Mouse (Mus musculus) forebrain, embryonic 11.5 days (tissue): ENCODE measurements at regions not wholly inside any gene's neighbourhood (a gene's known extent, or its start where the extent isn't known, plus 50 kb on each side); places are given as distances from the start of the nearest gene placed in this dataset.

Source experiments
- ATAC-seq: fragments of 200-750 bp; cut with Nextera tagmentation; replicated peaks from 2 replicates; pipeline ENCODE4 v1.8.0; 2017; ENCODE audit warnings: moderate TSS enrichment; ENCODE audit not compliant: low FRiP score
- DNase-seq: peaks from one replicate; pipeline ENCODE4 v3.0.0-alpha.2; 2017; ENCODE audit warnings: low spot score
- H3K27ac ChIP-seq: fragments of 300-500 bp; sonication (generic); 2 replicates; pipeline ENCODE4 v1.5.1; 2014; ENCODE audit warnings: low read depth, low read length
- H3K27me3 ChIP-seq: fragments of 300-500 bp; sonication (generic); 2 replicates; pipeline ENCODE4 v1.6.1; 2014; ENCODE audit warnings: mild to moderate bottlenecking, low read length, mixed read lengths; ENCODE audit not compliant: control insufficient read depth, insufficient read depth
- H3K36me3 ChIP-seq: fragments of 300-500 bp; sonication (generic); 2 replicates; pipeline ENCODE4 v1.6.1; 2014; ENCODE audit warnings: mild to moderate bottlenecking, low read length, moderate library complexity, mixed read lengths; ENCODE audit not compliant: control insufficient read depth, insufficient read depth
- H3K4me1 ChIP-seq: fragments of 300-500 bp; sonication (generic); replicated peaks from 2 replicates; pipeline ENCODE4 v1.6.1; 2014; ENCODE audit warnings: low read length, mixed read lengths; ENCODE audit not compliant: control insufficient read depth, insufficient read depth
- H3K4me2 ChIP-seq: fragments of 300-500 bp; sonication (generic); 2 replicates; pipeline ENCODE4 v1.6.1; 2014; ENCODE audit warnings: low read depth, mild to moderate bottlenecking, low read length, moderate library complexity, mixed read lengths; ENCODE audit not compliant: severe bottlenecking
- H3K4me3 ChIP-seq: fragments of 300-500 bp; sonication (generic); 2 replicates; pipeline ENCODE4 v1.5.1; 2014; ENCODE audit warnings: low read depth, low read length
- H3K9ac ChIP-seq: fragments of 300-500 bp; sonication (generic); 2 replicates; pipeline ENCODE4 v1.6.1; 2014; ENCODE audit warnings: low read length
- H3K9me3 ChIP-seq: fragments of 300-500 bp; sonication (generic); 2 replicates; pipeline ENCODE4 v1.6.1; 2016; ENCODE audit warnings: low read length, mixed read lengths; ENCODE audit not compliant: control insufficient read depth
- WGBS: fragments of 180-500 bp; shearing (Covaris S2); extraction: QIAGEN DNeasy Blood & Tissue Kit; methylation state at CpG from one replicate; pipeline ENCODE4 v1.1.7; 2014; 5-methylcytosine and 5-hydroxymethylcytosine counted together

DNA sequence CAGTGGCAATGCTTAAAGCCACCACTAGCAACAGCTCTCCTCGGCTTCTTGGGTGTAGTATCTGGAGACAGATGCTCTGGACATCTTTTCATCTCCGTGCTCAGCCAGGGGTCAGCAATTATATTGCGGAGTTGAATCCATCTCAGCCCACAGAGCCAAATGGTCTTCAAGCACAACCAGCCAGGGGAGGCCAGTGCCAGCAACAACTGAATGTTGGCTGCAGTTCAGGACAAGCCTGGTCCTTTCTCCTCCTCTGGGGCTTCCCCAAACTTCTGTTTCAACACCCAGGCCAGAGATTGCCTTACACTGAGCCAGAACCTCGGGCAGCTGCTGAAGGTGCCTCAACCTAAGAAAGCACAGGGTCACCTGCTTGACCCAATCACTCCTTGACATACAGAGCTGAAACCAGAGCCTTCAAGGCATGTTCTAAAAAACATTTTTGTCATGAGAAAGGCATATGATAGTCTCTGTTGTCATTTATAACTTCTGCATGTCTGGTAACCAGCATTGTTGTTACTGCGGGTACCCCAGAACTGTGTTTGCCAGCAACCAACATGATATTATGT, 169.9 kb upstream of the Lef1 start:
- H3K4me1 ChIP-seq, result 0 out of 2 replicates have a peak, but pooled peaks cover 1% of the 10 kb centered on the region
- 89% methylated on average over 5 of the region's 5 CpGs for WGBS

DNA sequence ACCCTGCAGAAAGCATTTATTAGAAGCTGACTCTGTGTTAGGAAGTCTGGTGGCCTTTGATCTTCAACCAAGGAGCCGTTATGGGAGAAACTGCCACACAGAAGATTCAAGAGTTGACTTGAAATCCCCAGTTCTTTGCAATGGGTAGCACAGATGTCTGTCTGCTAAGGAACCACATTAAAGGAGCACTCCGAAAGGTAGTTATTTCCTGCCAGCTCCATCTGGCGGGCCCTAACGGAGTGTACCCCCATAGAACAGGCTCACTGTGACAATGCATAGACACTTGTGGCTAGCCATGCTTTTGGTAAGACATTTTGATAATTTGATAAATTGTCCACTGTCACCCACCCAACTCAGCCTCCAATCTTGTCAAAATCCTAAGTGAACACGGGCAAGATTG, 173.3 kb upstream of the Lef1 start:
- no peak overlapping the region for H3K4me3 ChIP-seq
- H3K36me3 ChIP-seq, result no peaks in the 10 kb centered on the region
- DNase-seq (no peak), ATAC-seq (no peak)
- H3K4me1 ChIP-seq, result no peaks in the 10 kb centered on the region
- 81% methylated on average over 5 of the region's 5 CpGs for WGBS
- H3K9ac ChIP-seq, result no peak overlapping the region
- no peak overlapping the region for H3K4me2 ChIP-seq
- H3K9me3 ChIP-seq, result no peaks in the 10 kb centered on the region
- no peak overlapping the region for H3K27ac ChIP-seq
- no peaks in the 10 kb centered on the region for H3K27me3 ChIP-seq

More for the DNA sequence above, 169.9 kb upstream of the Lef1 start:
- no peaks in the 10 kb centered on the region for H3K9me3 ChIP-seq
- DNase-seq, result no peak
- no peak overlapping the region for H3K27ac ChIP-seq
- H3K27me3 ChIP-seq, result no peaks in the 10 kb centered on the region
- H3K36me3 ChIP-seq, result no peaks in the 10 kb centered on the region
- H3K4me3 ChIP-seq, result no peak overlapping the region
- H3K9ac ChIP-seq, result no peak overlapping the region
- no peak overlapping the region for H3K4me2 ChIP-seq
- ATAC-seq, result no peak

DNA sequence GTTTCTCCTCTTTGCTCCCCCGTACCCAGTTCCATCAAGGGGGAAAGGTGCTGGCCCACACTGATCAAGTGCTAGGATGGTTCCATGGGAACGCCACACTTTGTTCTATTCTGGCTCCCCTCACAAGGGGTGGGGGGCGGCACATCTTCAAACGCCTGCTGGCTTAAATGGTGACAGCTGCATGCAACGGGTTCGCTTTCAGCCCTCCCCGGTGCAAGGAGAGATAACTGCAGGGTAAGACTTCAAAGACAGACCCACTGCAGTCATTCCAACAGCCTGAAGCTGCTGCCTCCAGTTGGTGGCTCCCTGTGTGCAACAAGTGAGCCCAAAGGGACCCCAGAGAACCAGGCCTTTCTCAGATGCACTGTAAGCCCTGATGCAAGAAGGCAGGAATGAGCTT, 173.9 kb upstream of the Lef1 start:
- no peak overlapping the region for H3K4me3 ChIP-seq
- 37% methylated on average over 7 of the region's 7 CpGs for WGBS
- no peak overlapping the region for H3K27ac ChIP-seq
- no peaks in the 10 kb centered on the region for H3K4me1 ChIP-seq
- ATAC-seq (no peak), DNase-seq (no peak)
- H3K4me2 ChIP-seq, result no peak overlapping the region
- H3K9me3 ChIP-seq, result no peaks in the 10 kb centered on the region
- H3K9ac ChIP-seq, result no peak overlapping the region
- H3K27me3 ChIP-seq, result no peaks in the 10 kb centered on the region
- no peaks in the 10 kb centered on the region for H3K36me3 ChIP-seq

DNA sequence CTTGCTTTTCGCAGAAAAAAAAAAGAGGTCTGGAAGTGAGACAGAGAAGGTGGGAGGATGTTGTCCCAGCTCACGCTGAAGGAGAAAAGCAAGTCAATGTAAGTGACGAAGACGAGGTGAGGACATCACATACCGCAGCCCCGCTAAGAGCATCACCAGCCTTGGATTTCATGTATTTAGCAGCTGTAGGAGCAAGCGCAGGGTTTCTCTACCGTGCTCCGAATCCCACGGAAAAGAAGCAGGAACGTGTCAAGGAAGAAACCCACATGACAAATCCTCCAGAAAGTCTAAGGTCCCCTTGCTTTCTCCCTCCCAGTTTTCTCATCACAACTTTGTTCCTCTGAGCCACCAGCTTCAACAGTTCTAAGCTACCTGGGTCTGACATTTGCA, 174.3 kb upstream of the Lef1 start:
- 86% methylated on average over 11 of the region's 11 CpGs for WGBS
- no peak overlapping the region for H3K27ac ChIP-seq

DNA sequence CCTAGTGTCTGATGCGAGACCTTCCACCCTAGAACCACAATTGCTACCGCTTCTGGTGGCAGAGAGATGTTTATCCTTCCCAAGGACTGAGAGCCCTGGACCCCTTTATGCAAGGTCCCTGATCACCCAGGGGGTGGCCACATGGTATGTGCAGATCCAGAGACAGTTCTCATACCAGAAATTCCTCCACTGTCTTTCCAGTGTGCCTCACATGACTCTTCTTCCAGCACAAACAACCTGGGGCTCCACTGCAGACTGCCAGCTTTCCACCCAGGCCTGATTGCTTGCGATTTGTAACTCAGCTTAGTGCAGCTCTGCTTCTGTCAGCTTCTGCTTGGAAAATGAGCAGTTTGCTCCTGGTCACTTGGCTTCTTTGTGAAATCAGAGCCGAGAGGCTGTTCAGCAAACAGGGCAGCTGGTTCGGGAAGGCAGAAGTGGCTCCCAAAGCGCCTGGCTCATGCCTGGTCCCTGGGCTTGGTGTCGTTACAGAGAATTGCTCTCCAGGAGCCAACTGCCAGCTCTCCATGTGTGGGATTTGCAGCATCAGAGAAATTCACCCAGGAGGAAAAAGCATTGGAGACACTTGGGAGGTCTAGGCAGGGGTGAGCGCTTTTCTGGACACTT, 174.9 kb upstream of the Lef1 start:
- H3K9me3 ChIP-seq, result no peaks in the 10 kb centered on the region
- DNase-seq, result no peak
- H3K4me1 ChIP-seq, result no peaks in the 10 kb centered on the region
- no peak overlapping the region for H3K27ac ChIP-seq
- ATAC-seq, result no peak
- 66% methylated on average over 8 of the region's 8 CpGs for WGBS
- no peak overlapping the region for H3K9ac ChIP-seq
- no peak overlapping the region for H3K4me2 ChIP-seq
- H3K27me3 ChIP-seq, result no peaks in the 10 kb centered on the region
- no peaks in the 10 kb centered on the region for H3K36me3 ChIP-seq
- H3K4me3 ChIP-seq, result no peak overlapping the region

More for the DNA sequence above, 174.3 kb upstream of the Lef1 start:
- DNase-seq (no peak), ATAC-seq (no peak)
- H3K9me3 ChIP-seq, result no peaks in the 10 kb centered on the region
- no peak overlapping the region for H3K4me3 ChIP-seq
- no peaks in the 10 kb centered on the region for H3K36me3 ChIP-seq
- H3K4me1 ChIP-seq, result no peaks in the 10 kb centered on the region
- no peak overlapping the region for H3K4me2 ChIP-seq
- H3K9ac ChIP-seq, result no peak overlapping the region
- no peaks in the 10 kb centered on the region for H3K27me3 ChIP-seq

DNA sequence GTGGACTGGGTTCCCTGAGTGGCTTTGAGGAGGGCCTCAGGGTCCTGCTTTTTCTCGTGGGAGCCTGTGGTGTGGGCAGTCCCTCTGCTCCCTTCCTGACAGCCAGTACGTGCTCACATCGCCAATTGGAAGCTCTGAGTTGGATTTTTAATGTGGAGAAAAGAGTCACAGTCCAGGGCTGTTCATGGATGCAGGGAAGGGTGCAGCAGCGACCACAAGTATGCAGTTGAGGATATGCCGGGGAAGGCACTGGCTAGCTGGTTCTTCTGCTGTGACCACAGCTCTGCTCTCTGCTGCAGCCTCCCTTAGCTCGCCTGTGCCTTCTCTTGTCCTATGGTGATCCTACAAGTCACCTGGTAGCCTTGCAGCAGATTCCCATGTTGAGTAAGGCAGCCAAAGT, 177.5 kb upstream of the Lef1 start:
- no peak overlapping the region for H3K4me2 ChIP-seq
- H3K27me3 ChIP-seq, result no peaks in the 10 kb centered on the region
- no peak overlapping the region for H3K9ac ChIP-seq
- no peak overlapping the region for H3K4me3 ChIP-seq
- WGBS, result 81% methylated on average over 6 of the region's 6 CpGs
- no peaks in the 10 kb centered on the region for H3K36me3 ChIP-seq
- ATAC-seq (no peak), DNase-seq (no peak)
- H3K9me3 ChIP-seq, result no peaks in the 10 kb centered on the region
- H3K27ac ChIP-seq, result no peak overlapping the region
- no peaks in the 10 kb centered on the region for H3K4me1 ChIP-seq

DNA sequence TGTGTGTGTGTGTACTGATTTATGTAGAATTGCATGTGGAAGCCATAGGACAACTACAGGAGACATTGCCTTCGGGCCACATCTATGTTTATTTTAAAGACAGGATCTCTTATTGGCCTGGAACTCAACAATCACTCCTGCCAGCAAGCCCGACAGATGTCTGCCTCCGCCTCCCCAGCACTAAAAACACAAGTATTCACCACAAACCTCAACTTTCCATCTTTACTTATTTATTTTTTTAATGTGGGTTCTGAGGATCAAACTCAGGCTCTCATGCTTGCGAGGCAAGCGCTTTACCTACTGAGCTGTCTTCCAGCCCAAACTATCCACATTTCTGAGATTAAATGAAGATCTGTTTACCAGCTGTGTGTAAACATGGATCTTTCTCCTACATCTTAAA, 178.0 kb upstream of the Lef1 start:
- H3K4me2 ChIP-seq, result no peak overlapping the region
- no peaks in the 10 kb centered on the region for H3K9me3 ChIP-seq
- DNase-seq (no peak), ATAC-seq (no peak)
- H3K36me3 ChIP-seq, result no peaks in the 10 kb centered on the region
- 94% methylated on average over 5 of the region's 5 CpGs for WGBS
- no peak overlapping the region for H3K4me3 ChIP-seq
- no peak overlapping the region for H3K27ac ChIP-seq
- H3K9ac ChIP-seq, result no peak overlapping the region
- no peaks in the 10 kb centered on the region for H3K27me3 ChIP-seq
- no peaks in the 10 kb centered on the region for H3K4me1 ChIP-seq

DNA sequence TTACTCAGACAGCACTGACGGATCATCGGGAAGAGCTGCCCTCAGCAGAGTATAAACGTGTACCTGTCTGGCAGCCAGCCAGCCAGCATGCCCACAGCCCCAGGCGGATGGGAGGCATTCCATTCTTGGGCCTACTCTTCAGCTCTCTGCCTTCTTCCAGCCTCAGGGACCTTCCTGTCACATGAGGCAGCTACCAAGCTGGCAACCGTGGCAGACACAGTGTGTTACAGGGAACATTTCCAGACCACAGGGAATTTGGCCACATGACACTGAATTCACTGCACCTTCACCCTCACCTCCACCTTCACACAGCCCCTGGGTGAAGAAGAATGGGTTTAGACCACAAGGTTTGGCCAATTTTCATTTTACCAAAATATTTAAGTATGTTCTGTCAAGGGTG, 185.3 kb upstream of the Lef1 start:
- Histone ChIP-seq H3K9me3 (no peaks in the 10 kb centered on the region), H3K36me3 (no peaks in the 10 kb centered on the region), H3K4me2 (no peak overlapping the region), H3K9ac (no peak overlapping the region), H3K4me1 (peaks cover 16% of the 10 kb centered on the region), H3K27ac (no peak overlapping the region), H3K27me3 (no peaks in the 10 kb centered on the region), H3K4me3 (no peak overlapping the region)
- DNase-seq, result no peak
- WGBS, result 81% methylated on average over 5 of the region's 5 CpGs
- ATAC-seq, result no peak

DNA sequence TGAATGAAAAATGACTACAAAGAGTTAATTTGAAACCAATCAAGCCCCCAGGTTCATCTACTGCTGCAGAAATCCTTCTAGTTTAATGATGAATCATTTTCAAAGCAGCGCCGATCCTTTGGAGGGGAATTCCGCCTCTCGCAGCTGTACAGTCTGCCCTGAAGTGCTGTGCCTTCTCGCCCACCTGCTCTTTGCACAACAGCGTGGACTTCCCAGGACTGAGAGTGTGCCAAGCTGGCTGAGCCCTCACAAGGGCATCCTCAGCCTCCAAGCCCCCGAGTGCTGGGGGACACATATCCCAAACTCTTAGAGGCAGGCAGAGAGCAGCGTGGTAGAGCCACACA, 186.7 kb upstream of the Lef1 start:
- Histone ChIP-seq H3K27me3 (no peaks in the 10 kb centered on the region), H3K4me2 (peak overlapping the region; percentile 48), H3K9ac (peak overlapping the region; percentile 47), H3K9me3 (no peaks in the 10 kb centered on the region), H3K4me1 (peaks cover 16% of the 10 kb centered on the region), H3K4me3 (peak overlapping the region; percentile 8; the same call in 1 of the 2 replicates), H3K27ac (no peak overlapping the region), H3K36me3 (no peaks in the 10 kb centered on the region)
- DNase-seq, result peak; percentile 55
- peak; percentile 63; the same call in 1 of the 2 replicates for ATAC-seq
- 31% methylated on average over 8 of the region's 8 CpGs for WGBS
